ENCODE assay signal across 9 mouse cellular contexts in the genomic region with DNA sequence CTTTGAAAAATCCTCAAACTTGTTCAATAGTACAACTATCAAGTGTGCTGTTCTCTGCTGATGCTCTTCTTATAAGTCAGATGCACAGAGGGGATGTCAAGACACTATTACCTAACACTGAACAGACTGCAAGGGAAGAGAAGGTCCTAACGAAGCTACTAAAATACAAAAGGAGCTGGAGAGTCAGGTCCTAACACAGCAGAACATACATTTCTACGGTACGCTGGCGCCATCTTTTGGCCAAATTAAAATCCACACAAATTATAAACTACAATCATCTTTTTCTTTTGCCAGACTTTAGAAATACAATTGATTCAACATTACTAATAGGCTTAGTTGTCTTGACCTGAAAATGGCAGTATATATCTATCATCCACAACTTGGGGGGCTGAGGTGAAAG. TPM values are rescaled to one million over a fixed set of nuclear protein-coding genes. Genes with fewer than 3 reads are reported as not detected.
DNase-seq lines count a peak whose midpoint lies in the region; ATAC-seq and TF ChIP-seq lines count a peak whose summit lies in the region.
"Had no signal": no experiment of that assay in that cellular context is flagged by ENCODE, and none has a peak within 500 bp of the region (broad histone marks: within the 10 kb centered on the region; RNA-seq: fewer than 3 reads in every experiment).

No protein-coding gene starts in this region.

- POLR2A ChIA-PET in Patski (lab: Charles Lee), result no interaction called here

- in situ Hi-C loops in Patski (cut with MboI; ENCODE audit: low pct_unique_long_range_greater_than_20kb), result no loop called here

- TF ChIP-seq CTCF in Patski (IDR thresholded peaks at IDR 0.05), result peak; percentile 75

- DNase-seq in neural tube, embryonic 11.5 days (ENCODE audit: low spot score), result peak; percentile 35
- DNase-seq in Patski (ENCODE audit: low read depth, low spot score), result no peak
- peak; percentile 72 for DNase-seq in cerebellum, adult 9-10 months
- DNase-seq in left cerebral cortex, postnatal 25 days (ENCODE audit: low spot score in 2 of 2), result peak; percentile 75 to 82
- DNase-seq in retina, postnatal 1 day, result peak; percentile 76

- no peak overlapping the region for H3K9ac ChIP-seq in neural tube, embryonic 11.5 days (ENCODE audit: low read length)
- no peak overlapping the region for H3K9ac ChIP-seq in neural tube, embryonic 15.5 days (replicated peaks)
- H3K9ac ChIP-seq: heart, embryonic 13.5 days had no signal

- no peak overlapping the region for H3K27ac ChIP-seq in neural tube, embryonic 11.5 days (ENCODE audit: low read depth, low read length)
- H3K27ac ChIP-seq in neural tube, embryonic 15.5 days (replicated peaks), result no peak overlapping the region
- H3K27ac ChIP-seq: heart, embryonic 13.5 days had no signal

- CTCF ChIA-PET in Patski (lab: Charles Lee), result interaction anchor here (1.0 to 4.0 kb wide), 13 partner anchors 8 to 131 kb away, joined by 3 to 29 read pairs (median 3); no protein-coding TSS in a partner anchor

- H3K4me2 ChIP-seq in neural tube, embryonic 11.5 days (ENCODE audit: low read depth), result no peak overlapping the region
- H3K4me2 ChIP-seq in neural tube, embryonic 15.5 days, result no peak overlapping the region
- H3K4me2 ChIP-seq: heart, embryonic 13.5 days had no signal

- H3K4me1 ChIP-seq in neural tube, embryonic 11.5 days (ENCODE audit: control insufficient read depth, insufficient read depth, low read length), result no peaks in the 10 kb centered on the region
- no peaks in the 10 kb centered on the region for H3K4me1 ChIP-seq in neural tube, embryonic 15.5 days

- WGBS in neural tube, embryonic 11.5 days, result 12% methylated on average over 4 of the region's 4 CpGs
- 4% methylated on average over 4 of the region's 4 CpGs for WGBS in neural tube, embryonic 15.5 days

- H3K4me3 ChIP-seq in neural tube, embryonic 11.5 days (ENCODE audit: low read depth, low read length), result no peak overlapping the region
- H3K4me3 ChIP-seq in neural tube, embryonic 15.5 days (replicated peaks), result no peak overlapping the region
- H3K4me3 ChIP-seq: heart, embryonic 13.5 days; megakaryocyte, embryonic 14.5 days had no signal

- intact Hi-C loops in left cerebral cortex, postnatal 25 days (cut with DNase I), result loop anchor here (2.0 to 5.0 kb wide), 5 partner anchors 48 to 554 kb away; no protein-coding TSS in a partner anchor

- H3K27me3 ChIP-seq in neural tube, embryonic 11.5 days (ENCODE audit: control insufficient read depth, insufficient read depth, low read length), result no peaks in the 10 kb centered on the region
- H3K27me3 ChIP-seq in neural tube, embryonic 15.5 days (replicated peaks), result no peaks in the 10 kb centered on the region
- H3K27me3 ChIP-seq in Patski, result no peaks in the 10 kb centered on the region
- H3K27me3 ChIP-seq: heart, embryonic 13.5 days; megakaryocyte, embryonic 14.5 days had no signal

- ATAC-seq in neural tube, embryonic 11.5 days (ENCODE audit: insufficient read depth, low FRiP score, low TSS enrichment), result no peak
- ATAC-seq in neural tube, embryonic 15.5 days (ENCODE audit: low FRiP score), result no peak
- ATAC-seq in Patski, result no peak
- ATAC-seq in granulocyte monocyte progenitor cell, adult 5-6 weeks (replicated peaks; ENCODE audit: poor library complexity, severe bottlenecking), result peak; percentile 48; the same call in 1 of the 2 replicates

- no peaks in the 10 kb centered on the region for H3K36me3 ChIP-seq in neural tube, embryonic 11.5 days (ENCODE audit: control insufficient read depth, insufficient read depth, low read length)
- peaks cover 6% of the 10 kb centered on the region; the same call in 1 of the 2 replicates for H3K36me3 ChIP-seq in neural tube, embryonic 15.5 days

- H3K9me3 ChIP-seq in neural tube, embryonic 11.5 days (ENCODE audit: control insufficient read depth, low read length), result no peaks in the 10 kb centered on the region
- H3K9me3 ChIP-seq in neural tube, embryonic 15.5 days (replicated peaks), result no peaks in the 10 kb centered on the region
- H3K9me3 ChIP-seq: heart, embryonic 13.5 days; megakaryocyte, embryonic 14.5 days had no signal

RNA-seq across cellular contexts. Expression of gene Akap5, which starts 16.4 kb away (rescaled TPM):
- polyA plus RNA-seq in neural tube, embryonic 11.5 days (2014; fragmentation: Nextera tagmentation; extraction: Ambion mirVana), result 3.9 and 4.4 TPM in 2 replicates
- polyA plus RNA-seq in neural tube, embryonic 15.5 days (2015; fragmentation: Nextera tagmentation; extraction: Ambion mirVana), result 11.9 and 12.6 TPM in 2 replicates
- polyA plus RNA-seq in Patski (2021), result 1.9 TPM
- total RNA-seq in granulocyte monocyte progenitor cell, adult 5-6 weeks (2014; fragmentation: Nextera tagmentation), result 0.17 TPM in 1 of 2 replicates, not detected in the other
- total RNA-seq in granulocyte monocyte progenitor cell, adult 5-6 weeks (2017), result 0.21 and 0.30 TPM in 2 replicates
- total RNA-seq in left cerebral cortex, postnatal 25 days (2021), result 100 to 1,000 TPM in 1 of 2 experiments, 10 to 100 TPM in 1; 95.4 to 108 TPM

RNA-seq across cellular contexts. Expression of gene Zbtb25, which starts 28.3 kb away (rescaled TPM):
- polyA plus RNA-seq in neural tube, embryonic 11.5 days (2014; fragmentation: Nextera tagmentation; extraction: Ambion mirVana), result 17.5 and 17.9 TPM in 2 replicates
- 13.1 and 15.2 TPM in 2 replicates for polyA plus RNA-seq in neural tube, embryonic 15.5 days (2015; fragmentation: Nextera tagmentation; extraction: Ambion mirVana)
- 12.0 TPM for polyA plus RNA-seq in Patski (2021)
- 26.4 and 29.4 TPM in 2 replicates for total RNA-seq in granulocyte monocyte progenitor cell, adult 5-6 weeks (2014; fragmentation: Nextera tagmentation)
- 21.4 and 22.4 TPM in 2 replicates for total RNA-seq in granulocyte monocyte progenitor cell, adult 5-6 weeks (2017)
- 10 to 100 TPM; 19.4 to 20.5 TPM for total RNA-seq in left cerebral cortex, postnatal 25 days (2021)

RNA-seq across cellular contexts. Expression of gene Zbtb1, which starts 29.0 kb away (rescaled TPM):
- polyA plus RNA-seq in neural tube, embryonic 11.5 days (2014; fragmentation: Nextera tagmentation; extraction: Ambion mirVana), result 7.7 and 7.9 TPM in 2 replicates
- 3.3 and 4.4 TPM in 2 replicates for polyA plus RNA-seq in neural tube, embryonic 15.5 days (2015; fragmentation: Nextera tagmentation; extraction: Ambion mirVana)
- polyA plus RNA-seq in Patski (2021), result 8.5 TPM
- total RNA-seq in granulocyte monocyte progenitor cell, adult 5-6 weeks (2014; fragmentation: Nextera tagmentation), result 12.0 and 15.6 TPM in 2 replicates
- 12.9 and 15.3 TPM in 2 replicates for total RNA-seq in granulocyte monocyte progenitor cell, adult 5-6 weeks (2017)
- total RNA-seq in left cerebral cortex, postnatal 25 days (2021), result 1 to 10 TPM; 5.3 to 5.4 TPM
